Mouse (Mus musculus) adrenal gland, postnatal 25 days (tissue): ENCODE data around the gene Lad1. TPM values are rescaled to one million over a fixed set of nuclear protein-coding genes. Genes with fewer than 3 reads are reported as not detected.

Experiments
- DNase-seq: peaks from one replicate; pipeline ENCODE4 v3.0.0; 2021; ENCODE audit warnings: mixed read lengths
- total RNA-seq: library from RNA; stranded (reverse); gene quantifications from 2 replicates; pipeline ENCODE4 v1.2.3, GENCODE M21; 2021

Gene Lad1
- total RNA-seq, 1 experiment from 2014 or later = not detected

DNA sequence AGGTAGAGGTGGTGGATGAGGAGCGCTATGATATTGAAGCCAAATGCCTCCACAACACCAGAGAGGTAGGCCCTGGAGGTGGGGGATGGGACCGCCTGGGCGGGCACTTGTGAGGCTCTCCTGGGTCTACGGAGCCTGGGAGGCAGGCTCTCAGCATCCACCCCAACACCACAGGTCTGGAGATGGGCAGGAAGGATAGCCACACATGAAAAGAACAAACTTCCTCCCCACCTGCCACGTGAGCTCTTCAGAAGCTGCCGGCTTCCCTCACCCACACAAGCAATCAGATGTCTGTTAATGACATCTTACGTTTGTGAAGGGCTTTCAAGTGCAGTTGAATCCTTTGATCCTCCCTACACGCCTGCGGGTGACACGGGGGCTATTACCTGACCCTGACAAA lies 10.9 kb upstream of the Lad1 start:
- no peak for DNase-seq

GRCm38 (mm10) chr1:135810180-135810579 lies 8.2 kb upstream of the Lad1 start:
- DNase-seq = no peak

GRCm38 (mm10) chr1:135811016-135811646 lies 7.3 kb upstream of the Lad1 start:
- DNase-seq = peak; percentile 83

DNA sequence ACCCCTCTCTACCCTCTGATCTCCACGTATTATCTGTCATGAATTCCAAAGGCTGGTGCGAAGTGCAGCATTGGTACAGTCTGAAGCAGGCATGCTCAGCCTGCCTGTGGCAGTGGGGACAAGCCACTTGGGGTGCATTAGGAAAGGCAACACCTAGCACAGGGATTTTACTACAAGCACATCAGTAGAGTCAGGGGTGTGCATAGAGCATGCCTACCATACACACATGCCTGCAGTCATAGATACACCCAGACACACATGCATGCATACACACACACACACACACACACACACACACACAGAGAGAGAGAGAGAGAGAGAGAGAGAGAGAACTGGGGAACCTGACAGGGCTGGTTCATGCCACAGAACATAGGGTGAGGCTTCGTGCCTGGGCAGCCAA lies 6.2 kb upstream of the Lad1 start:
- DNase-seq = no peak

DNA sequence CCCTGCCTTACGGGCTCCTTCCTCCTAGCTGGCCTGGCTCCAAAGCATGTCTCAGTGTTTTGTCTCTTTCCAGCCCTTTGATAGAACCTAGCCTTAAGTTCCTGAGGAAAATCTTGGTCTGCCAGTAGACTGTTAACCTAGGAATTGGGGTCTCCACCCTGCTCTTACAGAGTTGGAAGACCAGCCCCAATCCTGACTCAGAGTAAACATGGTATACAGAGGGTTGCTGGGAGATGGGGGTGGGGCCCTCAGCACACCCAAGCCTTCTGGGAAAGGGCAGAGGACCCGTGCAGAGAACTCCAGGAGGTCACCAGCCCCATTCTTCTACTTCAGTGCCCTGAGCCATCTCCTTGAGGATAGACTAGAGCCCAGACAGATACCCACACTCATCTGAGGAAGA lies 5.8 kb upstream of the Lad1 start:
- DNase-seq = no peak

- DNase-seq = no peak
Observed at GRCm38 (mm10) chr1:135813071-135813470, 5.3 kb upstream of the Lad1 start.

DNA sequence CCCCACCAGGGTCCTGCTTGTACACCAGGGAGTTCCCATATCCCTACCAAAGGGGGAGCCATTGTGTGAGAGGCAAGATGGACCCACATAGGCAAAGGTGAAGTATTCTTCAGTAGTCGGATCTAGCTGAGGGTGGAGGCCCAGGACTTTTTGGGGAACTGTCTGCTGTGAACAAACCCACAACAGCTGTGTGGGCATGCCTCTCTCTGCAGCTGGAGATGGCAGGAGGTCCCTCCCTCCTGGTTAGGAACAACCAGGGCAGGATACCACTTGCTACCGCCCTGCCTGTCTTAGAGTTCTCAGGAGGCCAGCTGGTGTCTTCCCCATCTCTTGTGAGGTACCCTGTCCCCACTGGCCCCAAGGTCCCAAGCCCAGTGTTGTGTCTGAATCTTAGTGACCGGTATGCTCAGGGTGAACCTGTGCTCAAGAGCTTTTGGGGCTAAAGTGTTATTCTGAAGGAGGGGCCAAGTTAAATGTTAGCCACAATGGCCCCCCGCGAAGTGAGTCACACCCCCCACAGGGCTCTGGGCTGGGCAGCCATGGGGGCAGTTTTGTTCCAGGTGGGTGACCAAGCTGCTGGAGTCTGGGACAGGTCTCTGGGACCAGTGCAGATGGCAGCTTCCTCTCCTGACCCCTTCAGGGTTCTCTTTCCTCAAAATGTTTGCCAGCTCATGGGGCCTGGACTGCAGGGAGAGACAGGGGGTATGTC lies 4.6 kb upstream of the Lad1 start:
- DNase-seq = no peak

DNA sequence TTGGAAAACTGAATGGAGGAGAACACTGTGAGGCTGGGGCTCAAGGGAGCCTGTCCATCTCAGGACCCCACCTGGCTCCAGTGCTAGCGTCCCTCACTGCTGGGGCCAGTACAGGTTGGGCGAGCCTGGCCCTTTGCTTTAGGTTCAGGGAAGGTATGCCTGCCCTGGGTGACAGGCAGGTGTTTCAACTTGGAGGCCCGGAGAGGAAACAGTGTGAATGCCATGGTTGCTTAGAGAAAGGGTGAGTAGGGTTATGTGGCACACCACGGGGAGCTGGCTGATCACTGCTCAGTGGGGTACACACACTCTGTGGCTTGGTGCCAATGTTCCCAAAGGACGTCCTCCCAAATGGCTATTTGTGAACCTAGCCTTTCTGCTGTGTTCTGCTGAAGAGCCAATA lies 3.9 kb upstream of the Lad1 start:
- no peak for DNase-seq

- DNase-seq = no peak
Observed at GRCm38 (mm10) chr1:135817595-135817994, 803 bp upstream of the Lad1 start.

GRCm38 (mm10) chr1:135820071-135820470 lies 1.7 kb downstream of the Lad1 start:
- DNase-seq = no peak

GRCm38 (mm10) chr1:135820736-135821364 lies 2.5 kb downstream of the Lad1 start:
- no peak for DNase-seq

DNA sequence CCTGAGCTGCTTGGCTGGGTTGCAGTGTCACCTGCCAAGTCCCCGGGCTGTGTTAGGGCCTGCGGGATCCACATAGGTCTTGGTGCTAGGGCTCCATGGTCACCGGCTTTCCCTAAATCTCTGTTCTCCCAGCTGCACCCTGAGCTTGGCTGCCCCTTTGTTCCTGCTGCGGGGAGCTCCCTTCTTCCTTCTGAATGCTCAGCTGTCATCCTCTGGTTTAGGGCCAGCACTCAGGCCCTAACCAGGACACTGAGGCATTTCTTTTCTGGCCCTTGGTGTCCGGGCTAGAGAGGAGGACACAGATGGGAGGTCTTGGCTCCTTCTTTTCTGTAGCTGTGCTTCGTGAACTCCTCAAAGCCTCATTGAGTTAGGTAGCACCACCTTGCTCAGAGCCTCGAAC lies 3.4 kb downstream of the Lad1 start:
- no peak for DNase-seq

GRCm38 (mm10) chr1:135828918-135829317 lies 10.5 kb downstream of the Lad1 start:
- no peak for DNase-seq

- no peak for DNase-seq
Observed at GRCm38 (mm10) chr1:135834206-135834859, 15.9 kb downstream of the Lad1 start.

- DNase-seq = no peak
Observed at GRCm38 (mm10) chr1:135834983-135835382, 16.6 kb downstream of the Lad1 start.

- no peak for DNase-seq
Observed at GRCm38 (mm10) chr1:135835716-135836483, 17.5 kb downstream of the Lad1 start, which contains the start of gene Tnnt2. Tnnt2 (plus strand) TSS chr1:135836354.

DNA sequence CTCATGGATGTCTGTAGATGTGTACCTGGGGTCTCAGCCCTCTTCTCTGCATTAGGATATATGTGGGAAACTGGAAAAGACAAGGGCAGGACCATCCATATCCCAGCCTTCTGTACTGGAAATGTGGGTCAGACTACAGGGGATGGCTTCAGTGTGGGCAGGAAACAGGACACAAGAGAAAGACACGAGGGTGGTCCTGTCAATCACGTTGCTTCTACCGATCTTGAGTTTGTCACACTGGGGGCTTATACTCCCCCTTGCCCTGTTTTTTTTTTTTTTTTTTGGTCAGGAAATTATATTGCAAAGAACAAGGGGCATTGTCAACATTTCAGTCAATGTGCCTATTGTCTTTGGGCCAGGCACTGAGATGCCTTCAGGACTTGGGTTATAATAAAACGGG lies 20.2 kb downstream of the Lad1 start:
- no peak for DNase-seq

- no peak for DNase-seq
Observed at GRCm38 (mm10) chr1:135839065-135839464, 20.7 kb downstream of the Lad1 start.

GRCm38 (mm10) chr1:135840675-135841395 lies 22.4 kb downstream of the Lad1 start:
- no peak for DNase-seq

DNA sequence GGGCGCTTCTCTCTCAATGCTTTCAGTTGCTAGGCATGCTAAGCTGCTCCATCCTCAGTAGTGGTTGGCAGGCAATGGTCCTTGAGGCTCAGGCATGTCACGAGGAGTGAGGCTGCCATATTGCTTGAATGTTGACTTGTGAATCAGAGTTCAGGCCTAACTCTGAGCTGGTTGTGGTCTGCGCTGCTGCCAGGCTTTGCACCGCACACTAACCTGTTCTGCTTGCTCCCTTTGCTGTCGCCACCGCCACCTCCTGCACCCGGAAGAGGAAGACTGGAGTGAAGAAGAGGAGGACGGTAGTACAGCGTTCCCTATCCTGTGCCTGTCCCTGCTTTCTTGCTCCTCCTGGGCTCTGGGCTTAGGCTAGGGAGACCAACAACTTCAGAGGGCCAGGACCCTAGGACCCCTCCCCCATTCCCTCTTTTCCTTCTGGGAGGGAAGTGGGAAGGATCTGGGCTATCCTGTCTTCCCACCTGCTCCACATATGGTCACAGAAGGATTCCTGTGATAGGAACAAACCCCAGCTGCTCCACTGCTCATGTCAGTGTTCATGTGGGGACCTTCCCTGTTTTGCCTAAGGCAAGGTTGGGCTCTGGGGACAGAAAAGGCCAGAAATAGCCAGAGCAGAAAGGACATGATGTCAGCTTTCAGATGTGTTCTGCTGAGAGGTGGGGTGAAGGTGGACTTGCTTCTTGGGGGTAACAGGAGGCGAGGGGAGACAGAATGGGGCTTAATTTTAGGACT lies 25.3 kb downstream of the Lad1 start:
- no peak for DNase-seq

DNA sequence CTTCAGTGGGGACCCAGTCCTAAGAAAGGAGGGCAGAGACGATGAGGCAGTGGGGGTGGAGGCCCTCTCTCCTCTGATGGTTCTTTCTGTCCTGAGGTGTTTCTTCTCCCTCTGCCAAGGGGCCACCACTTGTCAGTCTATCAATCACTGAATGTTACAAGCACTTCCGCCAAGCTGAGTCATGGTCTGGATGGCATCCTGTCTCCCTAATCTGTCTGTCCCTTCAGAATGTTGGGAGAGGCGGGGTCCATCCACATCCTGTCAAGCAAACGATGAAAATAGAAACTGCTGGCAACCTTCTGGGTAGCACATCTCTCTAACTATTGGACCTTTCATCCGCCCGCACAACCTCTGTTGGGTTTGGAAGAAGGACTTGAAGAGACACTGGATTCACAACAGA lies 26.1 kb downstream of the Lad1 start:
- no peak for DNase-seq
